Mouse (Mus musculus) megakaryocyte, embryonic 14.5 days (primary cell): ENCODE data around the gene Pld6. TPM values are rescaled to one million over a fixed set of nuclear protein-coding genes. Genes with fewer than 3 reads are reported as not detected.
"Not testable (repeated sequence)": the region's sequence is repeated elsewhere in the genome, so short reads cannot be mapped to it uniquely, and the experiment has no call there.

Experiments
- H3K27me3 ChIP-seq: replicated peaks from 2 replicates; pipeline ENCODE3; 2012; ENCODE audit warnings: inconsistent platforms
- H3K36me3 ChIP-seq: replicated peaks from 2 replicates; pipeline ENCODE3; 2012; ENCODE audit warnings: low read length, inconsistent platforms, mixed read lengths
- H3K4me1 ChIP-seq: 2 replicates; pipeline ENCODE4 v1.6.1; 2012; ENCODE audit warnings: inconsistent platforms
- H3K4me3 ChIP-seq: replicated peaks from 2 replicates; pipeline ENCODE3; 2012; ENCODE audit warnings: moderate library complexity, mild to moderate bottlenecking, inconsistent platforms
- H3K9me3 ChIP-seq: 2 replicates; pipeline ENCODE4 v1.6.1; 2012; ENCODE audit warnings: inconsistent platforms
- FLI1 ChIP-seq: IDR thresholded peaks from 2 replicates; pipeline ENCODE4 v1.6.1; 2012; ENCODE audit warnings: low read length, inconsistent platforms, mixed read lengths
- GATA1 ChIP-seq: IDR thresholded peaks from 3 replicates; pipeline ENCODE4 v1.6.1; 2012; ENCODE audit warnings: mixed read lengths, low read length, inconsistent platforms, borderline replicate concordance
- polyA plus RNA-seq: library from polyadenylated mRNA; stranded (reverse); fragments of >175 nt; gene quantifications from 2 replicates; pipeline ENCODE4 v1.2.3, GENCODE M21; 2012; ENCODE audit warnings: low replicate concordance; ENCODE audit not compliant: insufficient read depth

The Pld6 gene
- polyA plus RNA-seq, 1 experiment: 0.43 TPM

DNA sequence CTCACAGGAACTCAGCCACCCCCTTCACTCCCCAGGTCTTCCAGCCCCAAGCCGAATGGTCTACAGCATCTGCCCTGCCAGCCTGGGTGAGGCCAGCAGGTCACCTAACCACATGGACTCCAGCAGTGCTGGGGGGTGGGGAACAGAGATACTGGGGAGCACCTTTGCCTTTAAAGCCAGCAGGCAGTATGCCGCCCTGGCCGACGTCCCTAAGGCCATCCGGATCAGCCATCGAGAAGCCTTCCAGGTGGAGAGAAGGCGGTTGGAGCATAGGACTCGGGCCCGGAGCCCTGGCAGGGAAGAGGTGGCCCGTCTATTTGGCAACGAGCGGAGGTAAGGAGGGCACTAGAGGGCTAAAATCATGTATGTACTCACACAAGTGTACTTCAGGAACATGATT, 50.2 kb downstream of the Pld6 start:
- Histone ChIP-seq H3K4me3 (no peak overlapping the region), H3K27me3 (no peaks in the 10 kb centered on the region), H3K9me3 (no peaks in the 10 kb centered on the region), H3K4me1 (peaks cover 52% of the 10 kb centered on the region), H3K36me3 (peaks cover 97% of the 10 kb centered on the region)
- no peak for TF ChIP-seq FLI1
- no peak for TF ChIP-seq GATA1

DNA sequence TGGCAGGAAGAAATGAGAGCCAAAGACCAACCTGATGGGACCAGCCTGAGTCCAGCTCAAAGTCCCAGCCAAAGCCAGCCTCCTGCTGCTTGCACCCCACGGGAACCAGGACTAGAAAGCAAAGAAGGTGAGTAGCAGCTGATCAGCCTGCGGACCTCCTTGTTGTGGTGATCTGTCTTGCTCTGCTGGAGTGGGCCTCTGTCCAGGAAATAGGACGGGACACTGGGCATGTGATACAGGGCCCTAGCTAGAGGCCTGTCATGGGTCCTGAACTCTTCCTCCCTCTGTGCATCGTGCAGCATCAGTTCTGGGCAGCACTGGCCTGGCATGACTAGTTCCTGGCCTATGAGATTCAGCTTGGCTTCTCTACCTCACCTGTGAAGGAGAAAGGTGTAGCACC, 51.5 kb downstream of the Pld6 start:
- H3K4me1 ChIP-seq: peaks cover 60% of the 10 kb centered on the region
- not testable (repeated sequence) for H3K27me3 ChIP-seq, H3K4me3 ChIP-seq, H3K9me3 ChIP-seq
- H3K36me3 ChIP-seq: peaks cover 97% of the 10 kb centered on the region

DNA sequence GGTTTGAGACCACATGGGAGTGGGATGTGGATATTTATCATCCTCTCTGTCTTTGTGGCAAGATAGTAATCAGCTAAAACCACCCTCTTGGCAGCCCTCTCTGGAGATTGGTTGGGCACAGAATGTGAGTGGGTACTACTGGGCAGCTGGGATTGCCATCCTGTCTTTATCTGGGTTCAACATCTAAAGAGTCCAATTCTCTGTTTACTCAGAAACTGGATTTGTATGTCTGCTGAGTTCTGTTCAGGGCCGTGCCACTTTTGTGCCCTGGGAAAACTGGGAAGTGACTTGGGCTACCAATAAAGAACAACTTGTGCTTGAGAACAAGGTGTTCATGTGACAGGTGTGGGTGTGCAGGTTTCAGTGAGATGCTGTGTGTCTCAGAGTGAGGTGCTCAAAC, 53.1 kb downstream of the Pld6 start:
- peaks cover 97% of the 10 kb centered on the region for H3K36me3 ChIP-seq

More for the DNA sequence above, 53.1 kb downstream of the Pld6 start:
- no peak overlapping the region for H3K4me3 ChIP-seq
- H3K4me1 ChIP-seq: peaks cover 67% of the 10 kb centered on the region
- TF ChIP-seq FLI1: no peak
- no peak for TF ChIP-seq GATA1
- no peaks in the 10 kb centered on the region for H3K27me3 ChIP-seq
- H3K9me3 ChIP-seq: no peaks in the 10 kb centered on the region

Other genes with a start within 250 kb of the Pld6 start
- gene Nlrp3, start 246.1 kb downstream of the Pld6 start, polyA plus RNA-seq: 0.41 and 0.84 TPM in 2 replicates
- gene Olfr222, start 211.4 kb downstream of the Pld6 start, polyA plus RNA-seq: 2.2 TPM in 1 of 2 replicates, not detected in the other
- gene Olfr223, start 194.4 kb downstream of the Pld6 start, polyA plus RNA-seq: not detected in 2 replicates
- 18.0 and 37.2 TPM in 2 replicates for gene Mprip, start 126.3 kb downstream of the Pld6 start, polyA plus RNA-seq
- gene Flcn, start 22.4 kb upstream of the Pld6 start, polyA plus RNA-seq: 12.2 and 19.0 TPM in 2 replicates
- gene Nt5m, start 51.8 kb upstream of the Pld6 start, polyA plus RNA-seq: 42.2 and 46.8 TPM in 2 replicates
- 9.1 and 21.7 TPM in 2 replicates for gene Cops3, start 52.2 kb upstream of the Pld6 start, polyA plus RNA-seq
- 62.8 and 76.8 TPM in 2 replicates for gene Med9, start 160.6 kb upstream of the Pld6 start, polyA plus RNA-seq
- gene Rasd1, start 177.3 kb upstream of the Pld6 start, polyA plus RNA-seq: 6.4 and 17.3 TPM in 2 replicates